Mouse (Mus musculus) midbrain, embryonic 13.5 days (tissue): ENCODE measurements around the gene Fbxo41. TPM values are rescaled to one million over a fixed set of nuclear protein-coding genes. Genes with fewer than 3 reads are reported as not detected.
"Not testable (repeated sequence)": the region's sequence is repeated elsewhere in the genome, so short reads cannot be mapped to it uniquely, and the experiment has no call there.

ENCODE experiments used
- ATAC-seq: fragments of 200-750 bp; cut with Nextera tagmentation; 2 replicates; pipeline ENCODE4 v1.8.0; 2017; ENCODE audit warnings: mild to moderate bottlenecking, moderate TSS enrichment, moderate library complexity
- H3K27ac ChIP-seq: fragments of 300-500 bp; sonication (generic); 2 replicates; pipeline ENCODE4 v1.5.1; 2015; ENCODE audit warnings: inconsistent platforms, mild to moderate bottlenecking, moderate library complexity
- H3K27me3 ChIP-seq: fragments of 300-500 bp; sonication (generic); 2 replicates; pipeline ENCODE4 v1.6.1; 2015; ENCODE audit warnings: mild to moderate bottlenecking, inconsistent platforms
- H3K36me3 ChIP-seq: fragments of 300-500 bp; sonication (generic); 2 replicates; pipeline ENCODE4 v1.6.1; 2015; ENCODE audit warnings: mild to moderate bottlenecking, inconsistent platforms
- H3K4me1 ChIP-seq: fragments of 300-500 bp; sonication (generic); replicated peaks from 2 replicates; pipeline ENCODE4 v1.6.1; 2015; ENCODE audit warnings: inconsistent platforms
- H3K4me2 ChIP-seq: fragments of 300-500 bp; sonication (generic); replicated peaks from 2 replicates; pipeline ENCODE4 v1.6.1; 2015; ENCODE audit warnings: moderate library complexity, mild to moderate bottlenecking, inconsistent platforms
- H3K4me3 ChIP-seq: fragments of 300-500 bp; sonication (generic); replicated peaks from 2 replicates; pipeline ENCODE4 v1.5.1; 2015; ENCODE audit warnings: mild to moderate bottlenecking, inconsistent platforms
- H3K9ac ChIP-seq: fragments of 300-500 bp; sonication (generic); replicated peaks from 2 replicates; pipeline ENCODE4 v1.6.1; 2015; ENCODE audit warnings: mild to moderate bottlenecking, inconsistent platforms
- H3K9me3 ChIP-seq: fragments of 300-500 bp; sonication (generic); 2 replicates; pipeline ENCODE4 v1.6.1; 2016; ENCODE audit warnings: mild to moderate bottlenecking, inconsistent platforms
- WGBS: fragments of 180-500 bp; shearing (Covaris S2); methylation state at CpG from one replicate; pipeline ENCODE4 v1.1.7; 2015; 5-methylcytosine and 5-hydroxymethylcytosine counted together
- polyA plus RNA-seq: library from polyadenylated mRNA; unstranded; fragments of >200 nt; fragmentation: Nextera tagmentation; extraction: Ambion mirVana; gene quantifications from 2 replicates; pipeline ENCODE4 v1.2.1, GENCODE M21; 2015

Fbxo41 gene
- polyA plus RNA-seq, 1 experiment from 2014 or later: 5.0 TPM

- Histone ChIP-seq H3K4me2 (no peak overlapping the region), H3K36me3 (peaks cover 64% of the 10 kb centered on the region), H3K9me3 (no peaks in the 10 kb centered on the region), H3K27me3 (no peaks in the 10 kb centered on the region), H3K9ac (no peak overlapping the region), H3K4me1 (peaks cover 28% of the 10 kb centered on the region), H3K4me3 (no peak overlapping the region), H3K27ac (no peak overlapping the region)
- ATAC-seq: no peak
- 93% methylated on average over 2 of the region's 2 CpGs for WGBS
Observed at GRCm38 (mm10) chr6:85459621-85460020, 43.2 kb downstream of the Fbxo41 start.

DNA sequence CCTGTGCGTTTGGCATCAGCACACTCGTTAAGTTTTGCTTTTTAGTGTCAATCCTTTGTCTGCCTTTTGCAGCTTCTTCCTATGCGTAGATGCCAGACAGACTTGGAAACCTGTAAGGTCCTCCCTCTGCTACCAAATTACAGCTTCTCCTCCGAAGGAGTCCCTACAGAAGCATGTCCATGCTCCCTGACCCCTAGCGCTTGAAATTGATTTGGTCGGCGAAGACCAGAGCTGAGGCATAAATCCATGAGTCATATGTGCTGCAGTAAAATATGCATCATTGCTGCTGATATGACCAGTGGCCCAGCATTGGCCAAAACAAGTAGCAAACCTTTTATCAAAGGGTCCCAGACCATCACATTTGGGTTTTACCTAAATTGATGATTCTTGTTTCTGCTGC is 50.0 kb downstream of the Fbxo41 start:
- ATAC-seq: no peak
- H3K36me3 ChIP-seq: no peaks in the 10 kb centered on the region
- H3K27me3 ChIP-seq: no peaks in the 10 kb centered on the region
- peak overlapping the region; percentile 95; the same call in 1 of the 2 replicates for H3K27ac ChIP-seq
- H3K4me1 ChIP-seq: peaks cover 55% of the 10 kb centered on the region
- H3K9me3 ChIP-seq: no peaks in the 10 kb centered on the region
- H3K4me2 ChIP-seq: peak overlapping the region; percentile 88
- peak overlapping the region; percentile 92 for H3K9ac ChIP-seq
- H3K4me3 ChIP-seq: peak overlapping the region; percentile 71
- WGBS: 15% methylated on average over 7 of the region's 7 CpGs

GRCm38 (mm10) chr6:85452411-85452665 is 50.5 kb downstream of the Fbxo41 start:
- Histone ChIP-seq H3K9me3 (no peaks in the 10 kb centered on the region), H3K4me2 (peak overlapping the region; percentile 88), H3K4me3 (peak overlapping the region; percentile 71), H3K27me3 (no peaks in the 10 kb centered on the region), H3K27ac (peak overlapping the region; percentile 95), H3K36me3 (peaks cover 2% of the 10 kb centered on the region; the same call in 1 of the 2 replicates), H3K9ac (peak overlapping the region; percentile 92), H3K4me1 (peaks cover 53% of the 10 kb centered on the region)
- under 1% methylated on average over 15 of the region's 15 CpGs for WGBS
- no peak for ATAC-seq

DNA sequence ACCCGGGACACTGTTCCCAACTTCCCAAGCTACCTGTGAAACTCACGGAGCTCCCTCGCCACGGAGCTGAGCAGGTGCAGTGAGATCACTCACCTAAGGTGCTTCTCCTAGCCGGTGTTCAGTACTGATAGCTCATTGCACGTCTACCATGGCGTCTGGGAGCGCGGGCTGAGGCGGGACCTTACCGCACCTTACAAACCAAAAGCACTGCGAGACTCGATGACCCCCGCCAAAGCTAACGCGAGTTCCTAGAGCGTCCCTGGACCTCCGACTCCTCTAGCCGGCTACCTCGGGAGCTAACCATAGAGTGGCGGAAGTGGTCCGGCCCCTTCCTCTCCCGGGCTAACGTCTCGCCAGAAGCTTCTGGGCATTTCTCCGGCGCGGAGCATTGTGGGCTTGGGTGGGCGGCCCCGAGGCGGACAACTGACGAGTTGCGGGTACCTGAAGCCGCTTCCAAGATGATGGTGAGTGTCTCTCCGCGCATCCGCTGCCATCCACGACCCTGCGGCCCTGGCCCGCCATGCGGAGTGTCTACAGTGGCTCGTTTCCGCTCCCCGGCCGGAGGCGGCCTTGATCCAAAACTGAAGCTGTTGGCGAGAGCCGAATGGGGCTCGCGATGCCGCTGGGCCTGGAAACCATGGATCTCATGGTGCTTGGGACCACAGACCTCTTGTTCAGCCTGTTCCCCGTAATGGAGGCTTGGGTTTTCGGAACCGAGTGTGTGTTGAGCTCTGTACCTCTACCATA is 51.0 kb downstream of the Fbxo41 start, which contains the start of gene Pradc1:
Gene Pradc1, minus strand, starts transcription at position 307 of the 747 bp plus-strand sequence.
- Histone ChIP-seq H3K4me1 (peaks cover 48% of the 10 kb centered on the region), H3K36me3 (peaks cover 7% of the 10 kb centered on the region), H3K9me3 (no peaks in the 10 kb centered on the region), H3K4me3 (peak within 1 kb of the TSS; percentile 71), H3K9ac (peak within 1 kb of the TSS; percentile 92), H3K4me2 (peak within 1 kb of the TSS; percentile 88), H3K27ac (peak within 1 kb of the TSS; percentile 95), H3K27me3 (no peaks in the 10 kb centered on the region)
- peak; percentile 93 for ATAC-seq
- under 1% methylated on average over 54 of the region's 54 CpGs for WGBS

DNA sequence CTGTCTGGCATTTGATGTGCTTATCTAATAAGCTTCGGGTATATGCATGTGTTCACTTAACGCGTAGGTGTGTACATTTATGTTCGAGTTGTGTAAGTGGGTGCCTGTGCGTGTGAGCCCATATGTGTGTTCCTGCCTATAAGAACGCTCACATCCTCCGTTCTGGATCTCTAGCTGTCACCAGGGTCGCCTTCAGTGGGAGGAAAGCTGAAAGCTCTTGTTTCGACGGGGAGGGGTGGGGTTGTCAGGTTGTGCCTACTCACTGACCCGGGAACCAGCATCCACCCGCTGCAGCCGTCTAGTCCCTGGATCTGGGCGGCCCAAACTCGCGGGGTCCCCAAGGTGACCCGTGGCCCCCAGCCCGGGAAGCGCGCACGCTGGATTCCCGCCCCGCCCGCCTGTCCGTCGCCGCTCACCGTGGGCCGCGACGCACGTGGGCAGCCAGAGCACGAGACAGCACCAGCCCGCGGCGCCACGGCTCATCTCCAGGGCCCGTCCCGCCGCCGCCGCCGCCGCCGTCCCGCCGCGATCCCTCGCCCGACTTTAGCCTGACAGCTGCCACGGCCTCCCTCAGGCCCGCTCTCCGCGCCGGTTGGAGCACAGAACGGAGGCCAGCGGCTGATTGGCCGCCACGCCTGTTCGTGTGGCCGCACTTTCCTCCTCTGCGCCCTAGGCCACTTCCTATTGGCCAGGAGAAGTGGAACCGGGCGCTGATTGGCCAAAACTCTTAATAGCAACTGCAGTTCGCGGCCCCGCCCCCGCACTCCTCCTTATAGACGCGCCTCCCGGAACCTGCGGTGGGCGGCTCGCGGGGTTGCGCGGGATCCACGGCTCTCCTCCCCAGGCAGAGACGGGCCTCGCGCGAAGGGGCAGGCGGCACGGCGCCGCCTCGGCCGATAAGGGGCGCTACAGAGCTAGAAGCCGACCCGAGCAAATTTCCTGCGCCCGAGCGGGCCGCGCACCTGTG is 51.8 kb downstream of the Fbxo41 start, which contains the start of gene Cct7:
Gene Cct7, plus strand, starts transcription at position 818 of the 967 bp plus-strand sequence.
- peak; percentile 95 for ATAC-seq
- peaks cover 15% of the 10 kb centered on the region for H3K36me3 ChIP-seq
- H3K27ac ChIP-seq: peak within 1 kb of the TSS; percentile 95
- H3K9me3 ChIP-seq: no peaks in the 10 kb centered on the region
- H3K9ac ChIP-seq: peak within 1 kb of the TSS; percentile 92
- peak within 1 kb of the TSS; percentile 71 for H3K4me3 ChIP-seq
- peaks cover 40% of the 10 kb centered on the region for H3K4me1 ChIP-seq
- H3K27me3 ChIP-seq: no peaks in the 10 kb centered on the region
- WGBS: 3% methylated on average over 90 of the region's 96 CpGs
- peak within 1 kb of the TSS; percentile 88 for H3K4me2 ChIP-seq

- peak overlapping the region; percentile 71 for H3K4me3 ChIP-seq
- not testable (repeated sequence) for H3K9me3 ChIP-seq, ATAC-seq, H3K27me3 ChIP-seq, H3K27ac ChIP-seq
- H3K36me3 ChIP-seq: peaks cover 24% of the 10 kb centered on the region
- peaks cover 33% of the 10 kb centered on the region for H3K4me1 ChIP-seq
- WGBS: 68% methylated on average over 1 of the region's 1 CpGs
- 0 out of 2 replicates have a peak overlapping the region, but pooled peaks have one; percentile 73 for H3K9ac ChIP-seq
- peak overlapping the region; percentile 88 for H3K4me2 ChIP-seq
Observed at GRCm38 (mm10) chr6:85450140-85450539, 52.7 kb downstream of the Fbxo41 start.

DNA sequence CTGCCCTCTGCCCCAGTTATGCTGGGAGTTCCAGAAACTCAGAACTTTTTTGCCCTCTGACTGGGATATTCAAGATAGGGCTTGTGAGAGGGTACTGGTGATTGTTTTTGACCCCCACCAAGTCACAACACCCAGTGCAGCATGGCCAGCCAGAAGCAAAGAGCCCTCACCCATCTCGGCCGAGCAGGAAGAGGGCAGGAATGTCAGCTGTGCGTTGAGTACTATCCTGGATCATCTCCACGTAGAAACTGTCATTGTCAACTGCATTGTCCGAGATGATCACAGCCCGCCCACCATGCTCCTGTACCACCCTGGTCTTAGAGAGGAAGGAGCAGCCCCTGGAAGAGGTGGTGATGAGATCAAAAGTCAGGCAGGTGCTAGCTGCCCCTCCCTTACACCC is 55.4 kb downstream of the Fbxo41 start:
- WGBS: 90% methylated on average over 6 of the region's 6 CpGs
- no peak for ATAC-seq

GRCm38 (mm10) chr6:85445286-85445685 is 57.5 kb downstream of the Fbxo41 start:
- no peaks in the 10 kb centered on the region for H3K4me1 ChIP-seq
- no peak overlapping the region for H3K27ac ChIP-seq
- no peak overlapping the region for H3K9ac ChIP-seq
- 78% methylated on average over 5 of the region's 5 CpGs for WGBS
- no peak overlapping the region for H3K4me2 ChIP-seq
- H3K4me3 ChIP-seq: no peak overlapping the region
- peaks cover 63% of the 10 kb centered on the region for H3K36me3 ChIP-seq
- no peak for ATAC-seq
- no peaks in the 10 kb centered on the region for H3K9me3 ChIP-seq
- H3K27me3 ChIP-seq: no peaks in the 10 kb centered on the region

More for the DNA sequence above, 55.4 kb downstream of the Fbxo41 start:
- H3K27me3 ChIP-seq: no peaks in the 10 kb centered on the region
- no peak overlapping the region for H3K9ac ChIP-seq
- H3K4me2 ChIP-seq: no peak overlapping the region
- H3K9me3 ChIP-seq: no peaks in the 10 kb centered on the region
- H3K27ac ChIP-seq: no peak overlapping the region
- H3K36me3 ChIP-seq: peaks cover 43% of the 10 kb centered on the region
- peaks cover 6% of the 10 kb centered on the region for H3K4me1 ChIP-seq
- H3K4me3 ChIP-seq: no peak overlapping the region

GRCm38 (mm10) chr6:85444266-85444965 is 58.4 kb downstream of the Fbxo41 start:
- no peak overlapping the region for H3K27ac ChIP-seq
- 90% methylated on average over 8 of the region's 8 CpGs for WGBS
- H3K36me3 ChIP-seq: peaks cover 72% of the 10 kb centered on the region
- H3K27me3 ChIP-seq: no peaks in the 10 kb centered on the region
- H3K4me2 ChIP-seq: no peak overlapping the region
- H3K9me3 ChIP-seq: no peaks in the 10 kb centered on the region
- no peak overlapping the region for H3K9ac ChIP-seq
- no peak overlapping the region for H3K4me3 ChIP-seq
- no peak for ATAC-seq
- H3K4me1 ChIP-seq: no peaks in the 10 kb centered on the region

GRCm38 (mm10) chr6:85443488-85444233 is 59.1 kb downstream of the Fbxo41 start:
- Histone ChIP-seq H3K27me3 (no peaks in the 10 kb centered on the region), H3K36me3 (peaks cover 79% of the 10 kb centered on the region)
- no peak for ATAC-seq

DNA sequence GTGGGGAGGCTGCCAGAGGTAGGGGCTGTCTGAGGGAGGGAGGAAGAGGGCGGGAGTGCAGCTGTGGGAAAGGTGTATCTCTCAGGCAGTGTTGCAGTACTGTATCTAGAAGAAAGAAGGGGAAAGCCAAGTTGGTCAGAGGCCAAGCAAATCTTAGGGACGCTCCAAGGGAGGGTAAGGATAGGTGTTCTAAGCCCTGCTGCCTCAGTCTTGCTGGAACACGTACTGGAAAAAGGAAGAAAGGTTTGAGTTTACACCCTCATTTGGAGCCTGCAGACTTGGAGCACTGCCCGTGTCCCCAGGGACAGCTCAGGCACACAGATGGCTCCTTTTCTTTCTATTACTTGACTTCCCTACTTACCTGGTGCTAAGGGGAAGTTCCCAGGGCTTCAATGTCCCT is 61.7 kb downstream of the Fbxo41 start:
- WGBS: 90% methylated on average over 4 of the region's 4 CpGs
- Histone ChIP-seq H3K36me3 (peaks cover 73% of the 10 kb centered on the region), H3K27ac (no peak overlapping the region), H3K4me3 (no peak overlapping the region), H3K27me3 (no peaks in the 10 kb centered on the region), H3K4me1 (no peaks in the 10 kb centered on the region), H3K9ac (no peak overlapping the region), H3K4me2 (no peak overlapping the region), H3K9me3 (no peaks in the 10 kb centered on the region)
- ATAC-seq: no peak

More at GRCm38 (mm10) chr6:85443488-85444233, 59.1 kb downstream of the Fbxo41 start:
- H3K9me3 ChIP-seq: no peaks in the 10 kb centered on the region
- 89% methylated on average over 3 of the region's 3 CpGs for WGBS
- no peak overlapping the region for H3K27ac ChIP-seq
- no peak overlapping the region for H3K4me3 ChIP-seq
- no peak overlapping the region for H3K4me2 ChIP-seq
- H3K4me1 ChIP-seq: no peaks in the 10 kb centered on the region
- no peak overlapping the region for H3K9ac ChIP-seq
